ENCODE assay signal across 7 mouse cellular contexts in the genomic region with DNA sequence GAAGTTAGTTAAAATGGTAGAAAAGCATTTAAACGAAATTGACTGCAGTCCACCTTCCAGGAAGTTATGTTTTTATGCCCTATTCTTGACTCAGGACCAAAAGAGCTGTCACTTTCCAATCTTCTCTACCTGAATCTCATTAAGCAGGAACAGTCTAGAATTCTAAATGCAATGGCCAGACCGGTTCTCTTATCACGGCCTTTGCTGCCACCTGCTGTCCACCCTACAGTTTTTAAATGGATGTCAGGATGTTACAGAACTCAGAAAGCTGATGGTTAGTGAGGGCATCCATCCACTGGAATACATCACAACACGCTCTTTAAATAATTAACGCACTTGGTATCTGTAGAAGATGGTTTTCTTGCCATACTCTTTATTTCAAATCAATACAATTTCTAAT.
DNase-seq lines count a peak whose midpoint lies in the region; ATAC-seq and TF ChIP-seq lines count a peak whose summit lies in the region.

No protein-coding gene starts in this region.

- DNase-seq in thymus, adult 2 months: peak; percentile 10
- no peak for DNase-seq in thymus, postnatal 10 days (ENCODE audit: low spot score in 2 of 2)
- DNase-seq in adrenal gland, postnatal 25 days: peak; percentile 66
- DNase-seq in embryo, embryonic 10.5 days (ENCODE audit: low spot score): peak; percentile 81
- peak; percentile 82 for DNase-seq in limb, embryonic 14.5 days (ENCODE audit: low spot score)
- DNase-seq in retina, embryonic 14.5 days (ENCODE audit: low spot score): peak; percentile 90

- peak; percentile 23; the same call in 1 of the 2 replicates for ATAC-seq in kidney, embryonic 15.5 days (replicated peaks; ENCODE audit: low FRiP score)
- no peak for ATAC-seq in limb, embryonic 14.5 days (ENCODE audit: low FRiP score, low read depth)

- no peak overlapping the region for H3K4me3 ChIP-seq in thymus, adult 2 months (ENCODE audit: control insufficient read depth, insufficient read depth, low read length)
- H3K4me3 ChIP-seq in kidney, embryonic 15.5 days (replicated peaks): no peak overlapping the region
- H3K4me3 ChIP-seq in limb, embryonic 14.5 days (replicated peaks; ENCODE audit: low read length): no peak overlapping the region

- H3K36me3 ChIP-seq in thymus, adult 2 months (ENCODE audit: control insufficient read depth, insufficient read depth, low read length): no peaks in the 10 kb centered on the region
- H3K36me3 ChIP-seq in kidney, embryonic 15.5 days: no peaks in the 10 kb centered on the region
- H3K36me3 ChIP-seq in limb, embryonic 14.5 days (ENCODE audit: control insufficient read depth, insufficient read depth, low read length): no peaks in the 10 kb centered on the region

- no peak overlapping the region for H3K9ac ChIP-seq in kidney, embryonic 15.5 days
- H3K9ac ChIP-seq in limb, embryonic 14.5 days (ENCODE audit: low read depth, low read length, severe bottlenecking): no peak overlapping the region

- no peaks in the 10 kb centered on the region for H3K9me3 ChIP-seq in kidney, embryonic 15.5 days (replicated peaks)
- no peaks in the 10 kb centered on the region for H3K9me3 ChIP-seq in limb, embryonic 14.5 days (ENCODE audit: control insufficient read depth, low read length)

- peaks cover under 1% of the 10 kb centered on the region for H3K27me3 ChIP-seq in thymus, adult 2 months (ENCODE audit: control insufficient read depth, insufficient read depth, low read length)
- peaks cover 55% of the 10 kb centered on the region for H3K27me3 ChIP-seq in kidney, embryonic 15.5 days
- H3K27me3 ChIP-seq in limb, embryonic 14.5 days (ENCODE audit: control insufficient read depth, insufficient read depth, low read length): peaks cover 26% of the 10 kb centered on the region

- no peak for TF ChIP-seq CTCF in thymus, adult 2 months (IDR thresholded peaks at IDR 0.05; ENCODE audit: borderline replicate concordance, control insufficient read depth, extremely low read depth, insufficient read depth, low read length, poor library complexity)

- no peak overlapping the region for H3K27ac ChIP-seq in thymus, adult 2 months (ENCODE audit: control insufficient read depth, insufficient read depth, low read length)
- no peak overlapping the region for H3K27ac ChIP-seq in kidney, embryonic 15.5 days
- no peak overlapping the region for H3K27ac ChIP-seq in limb, embryonic 14.5 days (replicated peaks; ENCODE audit: low read depth, low read length)

- WGBS in thymus, adult 2 months: 20% methylated on average over 5 of the region's 5 CpGs
- WGBS in kidney, embryonic 15.5 days: 16% methylated on average over 5 of the region's 5 CpGs
- 11% methylated on average over 5 of the region's 5 CpGs for WGBS in limb, embryonic 14.5 days

- no peaks in the 10 kb centered on the region for H3K4me1 ChIP-seq in thymus, adult 2 months (replicated peaks; ENCODE audit: control insufficient read depth, insufficient read depth, low read length)
- peaks cover 11% of the 10 kb centered on the region for H3K4me1 ChIP-seq in kidney, embryonic 15.5 days
- peaks cover 11% of the 10 kb centered on the region for H3K4me1 ChIP-seq in limb, embryonic 14.5 days (ENCODE audit: control insufficient read depth, insufficient read depth, low read length)

- TF ChIP-seq POLR2A in thymus, adult 2 months (IDR thresholded peaks at IDR 0.05; ENCODE audit: control insufficient read depth, extremely low read depth, insufficient read depth, low read length, poor library complexity): no peak
- no peak for TF ChIP-seq POLR2A in limb, embryonic 14.5 days (IDR thresholded peaks at IDR 0.05; ENCODE audit: borderline replicate concordance, extremely low read depth, insufficient read depth, insufficient read length)

- H3K4me2 ChIP-seq in kidney, embryonic 15.5 days: no peak overlapping the region
- no peak overlapping the region for H3K4me2 ChIP-seq in limb, embryonic 14.5 days (replicated peaks; ENCODE audit: low read depth, low read length, severe bottlenecking)

Comparison
In these comparisons a context has a peak if more than half of its experiments do, and no peak if none do; other contexts are left out.
1. DNase-seq: peak in thymus, adult 2 months (single experiment), adrenal gland, postnatal 25 days (single experiment), embryo, embryonic 10.5 days (single experiment), limb, embryonic 14.5 days (single experiment) and retina, embryonic 14.5 days (single experiment); none in thymus, postnatal 10 days (0 of 2).